Mouse (Mus musculus) midbrain, postnatal 0 days (tissue): ENCODE data around the gene Gdpd5. TPM values are rescaled to one million over a fixed set of nuclear protein-coding genes. Genes with fewer than 3 reads are reported as not detected.
A peak's percentile ranks its signal among the peaks of the same experiment; 100 is the strongest.

ENCODE experiments used
- ATAC-seq: fragments of 200-750 bp; cut with Nextera tagmentation; 2 replicates; pipeline ENCODE4 v1.8.0; 2017; ENCODE audit warnings: moderate number of reproducible peaks, mild to moderate bottlenecking, moderate TSS enrichment, moderate library complexity; ENCODE audit not compliant: low FRiP score
- DNase-seq: peaks from one replicate; pipeline ENCODE4 v3.0.0-alpha.2; 2015; ENCODE audit warnings: low spot score
- H3K27ac ChIP-seq: fragments of 300-500 bp; sonication (generic); 2 replicates; pipeline ENCODE4 v1.5.1; 2014; ENCODE audit warnings: low read depth, mild to moderate bottlenecking, low read length, mixed read lengths
- H3K27me3 ChIP-seq: fragments of 300-500 bp; sonication (generic); 2 replicates; pipeline ENCODE4 v1.6.1; 2014; ENCODE audit warnings: low read length, control low read depth, mixed read lengths; ENCODE audit not compliant: insufficient read depth
- H3K36me3 ChIP-seq: fragments of 300-500 bp; sonication (generic); 2 replicates; pipeline ENCODE4 v1.6.1; 2014; ENCODE audit warnings: low read length, control low read depth, mixed read lengths; ENCODE audit not compliant: insufficient read depth
- H3K4me1 ChIP-seq: fragments of 300-500 bp; sonication (generic); 2 replicates; pipeline ENCODE4 v1.6.1; 2014; ENCODE audit warnings: mild to moderate bottlenecking, control low read depth, antibody characterized with exemption, low read length, mixed read lengths; ENCODE audit not compliant: insufficient read depth
- H3K4me2 ChIP-seq: fragments of 300-500 bp; sonication (generic); 2 replicates; pipeline ENCODE4 v1.6.1; 2014; ENCODE audit warnings: low read depth, mild to moderate bottlenecking, low read length, mixed read lengths; ENCODE audit not compliant: poor library complexity, severe bottlenecking
- H3K4me3 ChIP-seq: fragments of 300-500 bp; sonication (generic); 2 replicates; pipeline ENCODE4 v1.5.1; 2014; ENCODE audit warnings: low read depth, mild to moderate bottlenecking, low read length, moderate library complexity
- H3K9ac ChIP-seq: fragments of 300-500 bp; sonication (generic); replicated peaks from 2 replicates; pipeline ENCODE4 v1.6.1; 2014; ENCODE audit warnings: mild to moderate bottlenecking, low read length, moderate library complexity, mixed read lengths; ENCODE audit not compliant: poor library complexity, severe bottlenecking
- H3K9me3 ChIP-seq: fragments of 300-500 bp; sonication (generic); 2 replicates; pipeline ENCODE4 v1.6.1; 2016; ENCODE audit warnings: low read length, control low read depth
- CTCF ChIP-seq: IDR thresholded peaks from 2 replicates; pipeline ENCODE4 v1.5.1; 2016; ENCODE audit warnings: antibody characterized with exemption, mild to moderate bottlenecking
- WGBS: fragments of 180-500 bp; shearing (Covaris S2); extraction: QIAGEN DNeasy Blood & Tissue Kit; methylation state at CpG from one replicate; pipeline ENCODE4 v1.1.7; 2014; 5-methylcytosine and 5-hydroxymethylcytosine counted together
- polyA plus RNA-seq: library from polyadenylated mRNA; unstranded; fragments of >200 nt; fragmentation: Nextera tagmentation; extraction: Ambion mirVana; gene quantifications from 2 replicates; pipeline ENCODE4 v1.2.1, GENCODE M21; 2015
- total RNA-seq: library from RNA; depleted of rRNA; stranded (reverse); fragments of >200 nt; gene quantifications from 2 replicates; pipeline ENCODE4 v1.2.3, GENCODE M21; 2014

Gene Gdpd5
- total and polyA plus RNA-seq, 2 experiments from 2014 or later = 25.9 to 44.6 TPM

- H3K4me3 ChIP-seq = no peak overlapping the region
- peak; percentile 43 for DNase-seq
- peak overlapping the region; percentile 63 for H3K27ac ChIP-seq
- no peaks in the 10 kb centered on the region for H3K9me3 ChIP-seq
- H3K4me1 ChIP-seq = peaks cover 25% of the 10 kb centered on the region
- TF ChIP-seq CTCF = no peak
- 0 out of 2 replicates have a peak overlapping the region, but pooled peaks have one; percentile 37 for H3K9ac ChIP-seq
- 32% methylated on average over 9 of the region's 9 CpGs for WGBS
- no peak overlapping the region for H3K4me2 ChIP-seq
- no peaks in the 10 kb centered on the region for H3K27me3 ChIP-seq
- no peaks in the 10 kb centered on the region for H3K36me3 ChIP-seq
- no peak for ATAC-seq
These were observed 24.8 kb upstream of the Gdpd5 start for GRCm38 (mm10) chr7:99356244-99356930.

- no peaks in the 10 kb centered on the region for H3K36me3 ChIP-seq
- no peaks in the 10 kb centered on the region for H3K9me3 ChIP-seq
- DNase-seq (no peak), ATAC-seq (no peak)
- no peak for TF ChIP-seq CTCF
- H3K4me1 ChIP-seq = peaks cover 23% of the 10 kb centered on the region
- no peak overlapping the region for H3K27ac ChIP-seq
- no peak overlapping the region for H3K4me2 ChIP-seq
- H3K4me3 ChIP-seq = no peak overlapping the region
- no peaks in the 10 kb centered on the region for H3K27me3 ChIP-seq
- 59% methylated on average over 7 of the region's 7 CpGs for WGBS
- H3K9ac ChIP-seq = no peak overlapping the region
These were observed 24.0 kb upstream of the Gdpd5 start for GRCm38 (mm10) chr7:99357201-99357600.

GRCm38 (mm10) chr7:99358371-99358770 is 22.8 kb upstream of the Gdpd5 start:
- no peak for TF ChIP-seq CTCF
- peaks cover 23% of the 10 kb centered on the region for H3K4me1 ChIP-seq
- no peak overlapping the region for H3K27ac ChIP-seq
- no peaks in the 10 kb centered on the region for H3K27me3 ChIP-seq
- H3K9ac ChIP-seq = no peak overlapping the region
- H3K36me3 ChIP-seq = no peaks in the 10 kb centered on the region
- no peak overlapping the region for H3K4me2 ChIP-seq
- no peaks in the 10 kb centered on the region for H3K9me3 ChIP-seq
- WGBS = 86% methylated on average over 8 of the region's 8 CpGs
- H3K4me3 ChIP-seq = no peak overlapping the region
- DNase-seq = no peak
- no peak for ATAC-seq

GRCm38 (mm10) chr7:99360021-99360802 is 21.0 kb upstream of the Gdpd5 start:
- Histone ChIP-seq H3K27me3 (no peaks in the 10 kb centered on the region), H3K36me3 (no peaks in the 10 kb centered on the region), H3K4me2 (no peak overlapping the region), H3K27ac (peak overlapping the region; percentile 86), H3K9me3 (no peaks in the 10 kb centered on the region), H3K9ac (peak overlapping the region; percentile 44), H3K4me1 (peaks cover 20% of the 10 kb centered on the region), H3K4me3 (no peak overlapping the region)
- 6% methylated on average over 10 of the region's 10 CpGs for WGBS
- peak; percentile 96 for ATAC-seq
- DNase-seq = peak; percentile 94
- no peak for TF ChIP-seq CTCF

- no peaks in the 10 kb centered on the region for H3K9me3 ChIP-seq
- H3K27me3 ChIP-seq = no peaks in the 10 kb centered on the region
- WGBS = 18% methylated on average over 8 of the region's 8 CpGs
- no peak overlapping the region for H3K4me3 ChIP-seq
- peak overlapping the region; percentile 86 for H3K27ac ChIP-seq
- no peak for DNase-seq
- H3K4me2 ChIP-seq = no peak overlapping the region
- ATAC-seq = no peak
- H3K4me1 ChIP-seq = peaks cover 14% of the 10 kb centered on the region
- no peak for TF ChIP-seq CTCF
- H3K9ac ChIP-seq = no peak overlapping the region
- H3K36me3 ChIP-seq = no peaks in the 10 kb centered on the region
These were observed 20.3 kb upstream of the Gdpd5 start for GRCm38 (mm10) chr7:99360803-99361414.

- Histone ChIP-seq H3K9me3 (no peaks in the 10 kb centered on the region), H3K9ac (no peak overlapping the region), H3K36me3 (no peaks in the 10 kb centered on the region), H3K4me1 (peaks cover 5% of the 10 kb centered on the region; the same call in 1 of the 2 replicates), H3K4me3 (no peak overlapping the region), H3K4me2 (no peak overlapping the region), H3K27ac (no peak overlapping the region), H3K27me3 (no peaks in the 10 kb centered on the region)
- TF ChIP-seq CTCF = no peak
- 92% methylated on average over 2 of the region's 2 CpGs for WGBS
- DNase-seq (no peak), ATAC-seq (no peak)
These were observed 19.1 kb upstream of the Gdpd5 start for GRCm38 (mm10) chr7:99362137-99362536.
